Mouse (Mus musculus) G1E (cell line): ENCODE measurements around the gene Ufc1. TPM values are rescaled to one million over a fixed set of nuclear protein-coding genes. Genes with fewer than 3 reads are reported as not detected.

ENCODE experiments used
- ATAC-seq: 2 replicates; pipeline ENCODE4 v1.8.0; 2016; ENCODE audit warnings: mild to moderate bottlenecking; ENCODE audit not compliant: insufficient number of reproducible peaks, poor library complexity, low FRiP score, severe bottlenecking; ENCODE audit errors: extremely low read depth
- DNase-seq: peaks from one replicate; pipeline ENCODE4 v3.0.0; 2012; ENCODE audit warnings: low spot score
- H3K27me3 ChIP-seq: 2 replicates; pipeline ENCODE4 v1.6.1; 2012; ENCODE audit warnings: mild to moderate bottlenecking, low read length, inconsistent platforms; ENCODE audit not compliant: insufficient read depth
- H3K36me3 ChIP-seq: replicated peaks from 2 replicates; pipeline ENCODE3; 2012; ENCODE audit warnings: mild to moderate bottlenecking, inconsistent platforms
- H3K4me1 ChIP-seq: 2 replicates; pipeline ENCODE4 v1.6.1; 2012; ENCODE audit warnings: low read depth, low read length, inconsistent platforms, mixed read lengths; ENCODE audit not compliant: insufficient read depth
- H3K4me3 ChIP-seq: 2 replicates; pipeline ENCODE4 v1.5.1; 2012; ENCODE audit warnings: low read depth, mild to moderate bottlenecking, inconsistent platforms, low read length, moderate library complexity, mixed read lengths
- H3K9me3 ChIP-seq: replicated peaks from 2 replicates; pipeline ENCODE4 v1.6.1; 2012; ENCODE audit warnings: inconsistent platforms
- CTCF ChIP-seq: IDR thresholded peaks from 2 replicates; pipeline ENCODE4 v1.5.1; 2012; ENCODE audit warnings: low read depth, low read length, inconsistent platforms, mixed read lengths
- GATA1 ChIP-seq: IDR thresholded peaks from 2 replicates; pipeline ENCODE4 v1.6.1; 2012; ENCODE audit warnings: borderline replicate concordance, low read length, inconsistent platforms, mixed read lengths
- GATA2 ChIP-seq: IDR thresholded peaks from 2 replicates; pipeline ENCODE4 v1.6.1; 2012; ENCODE audit warnings: low read depth, low read length, inconsistent platforms, borderline replicate concordance
- POLR2AphosphoS5 ChIP-seq: IDR thresholded peaks from 2 replicates; pipeline ENCODE4 v1.6.1; 2012; ENCODE audit warnings: low read depth, low read length, inconsistent platforms; ENCODE audit not compliant: insufficient replicate concordance
- TAL1 ChIP-seq: conservative IDR thresholded peaks from 2 replicates; pipeline ENCODE4 v1.6.1; 2012; ENCODE audit warnings: low read depth, low read length, inconsistent platforms, mixed read lengths
- polyA plus RNA-seq: library from polyadenylated mRNA; stranded (reverse); fragments of >175 nt; gene quantifications from 2 replicates; pipeline ENCODE4 v1.2.3, GENCODE M21; 2012
- total RNA-seq, 2 experiments: library from RNA; stranded (forward) in 1 of 2; stranded (reverse) in 1 of 2; fragments of 200-1000 nt in 1 of 2; fragments of >200 nt in 1 of 2; fragmentation: Nextera tagmentation in 1 of 2; gene quantifications; 2 replicates each; pipeline ENCODE4 v1.2.3; 2014 to 2017

Ufc1 gene
- total and polyA plus RNA-seq, 3 experiments, result 34.3 to 111 (median 47.9) TPM

- Histone ChIP-seq H3K36me3 (peaks cover 78% of the 10 kb centered on the region), H3K9me3 (no peaks in the 10 kb centered on the region), H3K27me3 (no peaks in the 10 kb centered on the region), H3K4me1 (peaks cover 57% of the 10 kb centered on the region), H3K4me3 (peak within 1 kb of the TSS; percentile 94)
- ATAC-seq (peak; percentile 94), DNase-seq (peak; percentile 95)
- TF ChIP-seq GATA1 (no peak), CTCF (no peak), GATA2 (no peak), TAL1 (no peak), POLR2AphosphoS5 (no peak)
These were observed 7.4 kb downstream of the Ufc1 start, which contains the start of gene Usp21 for GRCm38 (mm10) chr1:171287136-171288081. Usp21 (minus strand) TSS chr1:171287991.

- Histone ChIP-seq H3K9me3 (no peaks in the 10 kb centered on the region), H3K4me1 (peaks cover 60% of the 10 kb centered on the region), H3K36me3 (peaks cover 78% of the 10 kb centered on the region), H3K4me3 (peak overlapping the region; percentile 38; the same call in 1 of the 2 replicates), H3K27me3 (no peaks in the 10 kb centered on the region)
- TF ChIP-seq TAL1 (no peak), GATA1 (no peak), CTCF (no peak), POLR2AphosphoS5 (no peak), GATA2 (no peak)
- DNase-seq, result no peak
- no peak for ATAC-seq
These were observed 8.3 kb downstream of the Ufc1 start for GRCm38 (mm10) chr1:171286517-171286916.

- peaks cover 64% of the 10 kb centered on the region for H3K4me1 ChIP-seq
- TF ChIP-seq GATA2, result no peak
- TF ChIP-seq GATA1, result no peak
- TF ChIP-seq TAL1, result no peak
- no peak for TF ChIP-seq POLR2AphosphoS5
- TF ChIP-seq CTCF, result no peak
- no peak overlapping the region for H3K4me3 ChIP-seq
- H3K27me3 ChIP-seq, result no peaks in the 10 kb centered on the region
- H3K36me3 ChIP-seq, result peaks cover 74% of the 10 kb centered on the region
- H3K9me3 ChIP-seq, result no peaks in the 10 kb centered on the region
- DNase-seq (no peak), ATAC-seq (no peak)
These were observed 9.5 kb downstream of the Ufc1 start for GRCm38 (mm10) chr1:171285096-171285892.

GRCm38 (mm10) chr1:171284491-171284890, 10.3 kb downstream of the Ufc1 start:
- no peak for ATAC-seq
- DNase-seq, result no peak
- TF ChIP-seq CTCF (no peak), POLR2AphosphoS5 (no peak), GATA2 (no peak), GATA1 (no peak), TAL1 (no peak)
- Histone ChIP-seq H3K4me1 (peaks cover 72% of the 10 kb centered on the region), H3K9me3 (no peaks in the 10 kb centered on the region), H3K4me3 (no peak overlapping the region), H3K36me3 (peaks cover 70% of the 10 kb centered on the region), H3K27me3 (no peaks in the 10 kb centered on the region)

GRCm38 (mm10) chr1:171283188-171284160, 11.3 kb downstream of the Ufc1 start:
- H3K27me3 ChIP-seq, result no peaks in the 10 kb centered on the region
- DNase-seq, result no peak
- peaks cover 70% of the 10 kb centered on the region for H3K36me3 ChIP-seq
- H3K9me3 ChIP-seq, result no peaks in the 10 kb centered on the region
- no peak for TF ChIP-seq POLR2AphosphoS5
- TF ChIP-seq GATA2, result no peak
- TF ChIP-seq GATA1, result no peak
- TF ChIP-seq CTCF, result no peak
- no peak for TF ChIP-seq TAL1
- no peak overlapping the region for H3K4me3 ChIP-seq
- ATAC-seq, result no peak
- H3K4me1 ChIP-seq, result peaks cover 75% of the 10 kb centered on the region
